Mouse (Mus musculus) retina, embryonic 14.5 days (tissue): ENCODE measurements around the gene Hoxa3.

Experiments
- DNase-seq: peaks from one replicate; pipeline ENCODE4 v3.0.0-alpha.2; 2015; ENCODE audit warnings: low spot score

Hoxa3 gene

DNA sequence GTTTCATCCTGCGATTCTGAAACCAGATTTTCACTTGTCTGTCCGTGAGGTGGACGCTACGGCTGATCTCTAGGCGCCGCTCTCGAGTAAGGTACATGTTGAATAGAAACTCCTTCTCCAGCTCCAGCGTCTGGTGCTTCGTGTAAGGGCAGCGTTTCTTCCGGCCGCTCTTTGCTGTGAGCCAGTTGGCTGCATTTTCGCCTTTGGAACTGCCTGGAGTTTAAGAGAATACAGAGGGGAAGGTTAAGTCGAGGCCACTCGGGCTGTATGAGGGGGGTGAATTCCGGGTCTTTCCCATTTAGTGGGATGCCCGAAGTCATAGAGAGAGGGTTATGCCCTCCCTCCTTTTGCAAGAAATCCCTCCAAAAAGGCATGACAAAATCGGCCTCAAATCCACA lies 19.4 kb upstream of the Hoxa3 start:
- DNase-seq = no peak

DNA sequence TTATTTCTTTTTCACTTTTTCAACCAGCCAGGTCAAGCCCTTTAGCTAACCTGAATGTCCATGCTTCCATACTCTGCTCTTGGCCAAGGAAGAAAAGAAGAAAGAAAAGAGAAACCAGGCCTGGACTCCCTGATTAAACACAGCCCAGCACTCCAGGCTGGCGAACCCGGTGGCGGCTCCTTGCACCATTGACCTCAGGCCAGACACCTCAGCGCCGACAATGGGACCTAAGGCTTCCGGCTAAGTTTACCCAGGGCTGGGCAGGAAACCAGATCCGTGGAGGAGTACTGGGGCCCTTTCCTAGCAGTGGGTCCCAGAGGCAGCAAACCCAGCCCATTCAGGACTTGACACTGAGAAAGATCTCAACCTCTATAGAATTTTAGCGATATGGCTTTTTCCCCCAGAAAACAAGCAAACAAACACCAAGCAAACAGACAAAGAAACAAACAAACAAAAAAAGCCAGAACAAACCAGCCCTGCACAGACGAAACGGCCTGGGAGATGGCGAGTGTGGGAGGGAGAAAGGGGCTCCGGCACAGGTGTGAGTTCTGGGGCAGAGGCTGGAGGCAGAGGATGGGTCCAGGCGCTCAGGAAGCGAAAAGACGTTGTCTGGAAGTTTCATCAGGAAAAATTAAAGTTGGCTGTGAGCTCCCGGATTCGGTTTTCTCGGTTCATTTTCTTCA lies 18.9 kb upstream of the Hoxa3 start:
- no peak for DNase-seq

DNA sequence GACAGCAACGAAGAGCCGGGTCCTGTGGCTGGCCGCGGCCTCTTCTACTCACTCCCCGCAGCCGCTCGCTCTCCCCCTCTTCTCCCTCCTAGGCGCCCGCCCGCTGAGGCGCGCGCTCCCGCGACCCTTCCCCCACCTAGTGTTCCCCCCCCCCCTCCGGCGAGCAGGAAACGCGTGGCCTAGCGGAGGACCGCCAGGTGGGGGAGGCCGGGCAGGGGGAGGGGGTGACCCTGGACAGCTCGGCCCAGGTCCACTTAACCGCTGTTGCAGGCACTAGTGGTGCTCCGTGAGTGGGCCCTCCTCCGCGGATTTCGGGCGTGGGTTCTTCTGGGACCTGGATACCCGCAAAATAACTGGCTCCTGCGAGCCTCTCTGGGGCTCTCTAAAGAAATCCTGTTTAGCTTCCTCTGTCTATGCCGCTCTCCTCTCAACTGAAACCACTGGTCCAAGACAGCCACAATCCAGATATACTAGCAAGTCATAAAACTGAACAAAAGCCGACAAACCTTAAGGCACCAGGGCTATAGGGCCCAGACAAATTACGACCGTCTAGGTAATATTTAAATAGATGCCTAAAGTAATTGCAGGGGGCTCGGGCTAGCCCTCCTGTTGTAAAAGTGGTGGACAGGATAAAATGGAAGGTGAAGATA lies 17.5 kb upstream of the Hoxa3 start, which contains the start of gene Hoxa9:
Gene Hoxa9, minus strand, starts transcription at position 574 of the 650 bp plus-strand sequence.
- DNase-seq = no peak

DNA sequence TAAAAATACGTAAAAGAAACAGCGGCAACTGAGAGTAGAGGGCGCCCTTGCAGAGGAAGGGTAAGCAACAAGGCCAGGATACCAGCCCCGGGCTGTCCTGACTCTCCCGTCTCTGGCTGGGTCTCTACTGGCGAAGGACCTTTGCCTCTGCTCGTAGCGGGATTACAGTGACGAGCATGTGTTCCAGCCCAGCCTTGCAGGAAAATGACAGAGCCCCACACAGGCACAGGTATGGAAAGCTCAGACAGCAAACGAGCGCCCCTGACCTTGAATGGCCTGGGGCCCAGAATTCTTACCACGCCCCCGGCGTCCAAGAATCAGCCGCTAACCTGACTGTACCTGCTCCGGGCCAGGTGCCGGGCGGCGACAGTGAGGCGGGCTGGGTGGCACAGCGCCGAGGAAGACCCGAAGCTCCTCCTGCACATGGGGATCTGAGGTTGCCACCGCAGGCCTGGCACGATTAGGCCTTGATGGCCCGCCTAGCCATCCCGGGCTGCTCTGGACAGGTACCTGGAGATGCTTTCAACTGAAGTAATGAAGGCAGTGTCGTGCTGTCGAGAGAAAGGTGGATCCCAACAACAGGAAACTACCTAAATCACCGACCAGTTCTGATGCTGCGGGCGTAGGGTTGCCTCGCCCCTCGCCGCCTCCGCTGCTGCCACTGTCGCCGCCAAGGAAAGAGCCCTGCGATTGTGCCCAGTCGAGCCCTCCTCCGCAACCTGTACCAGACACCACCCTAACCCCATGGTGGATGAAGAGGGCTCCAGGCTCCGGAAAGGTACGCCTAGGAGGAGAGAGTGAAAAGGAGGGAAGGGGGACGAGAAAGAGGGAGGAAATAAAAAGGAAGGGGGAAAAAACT lies 16.7 kb upstream of the Hoxa3 start:
- DNase-seq = no peak

DNA sequence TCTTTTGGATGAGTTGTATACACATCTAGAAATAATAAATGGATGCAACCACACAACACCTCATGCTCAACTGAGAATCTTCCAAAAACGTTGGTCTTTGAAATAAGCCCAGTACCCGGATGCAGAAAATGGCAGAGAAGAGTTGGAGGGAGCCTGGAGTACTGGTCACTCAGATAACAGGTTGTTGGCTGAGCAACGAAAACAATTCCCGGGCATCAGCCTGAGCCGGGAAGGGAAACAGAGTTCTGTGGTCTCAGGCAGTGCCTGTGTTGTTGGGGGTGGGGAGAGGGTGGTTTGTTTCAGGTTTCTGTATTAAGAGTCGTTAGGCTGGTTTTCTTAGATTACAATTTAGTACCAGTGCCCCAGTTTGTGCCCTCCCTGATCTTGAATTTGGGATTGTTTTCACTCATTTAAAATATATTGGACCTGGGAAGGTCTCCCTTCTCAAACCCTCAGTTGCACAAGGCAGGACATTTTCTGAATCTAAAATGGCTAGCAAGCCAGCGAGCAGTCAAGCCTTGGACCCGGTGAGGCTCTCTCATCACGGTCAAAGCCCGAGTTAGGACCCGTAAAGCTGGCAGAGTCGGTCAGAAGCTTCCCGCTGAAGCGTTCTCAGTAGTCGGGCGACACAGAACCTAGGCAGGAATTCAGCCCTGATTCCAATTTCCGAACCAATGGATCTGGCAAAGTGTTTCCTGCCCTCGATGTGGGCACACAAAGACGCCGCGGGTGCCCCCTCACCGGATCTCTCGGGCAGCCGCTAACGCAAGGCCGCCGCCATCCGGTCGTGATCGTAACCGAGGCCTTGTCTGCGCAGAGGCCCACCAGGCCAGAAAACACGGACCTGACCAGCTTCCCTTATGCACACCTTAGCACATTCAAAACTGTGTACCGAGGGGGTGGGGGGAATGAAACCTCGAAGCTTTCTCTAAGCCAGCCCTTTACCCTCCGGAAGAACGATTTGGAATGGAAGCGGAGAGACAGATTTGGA lies 15.6 kb upstream of the Hoxa3 start:
- DNase-seq = no peak

DNA sequence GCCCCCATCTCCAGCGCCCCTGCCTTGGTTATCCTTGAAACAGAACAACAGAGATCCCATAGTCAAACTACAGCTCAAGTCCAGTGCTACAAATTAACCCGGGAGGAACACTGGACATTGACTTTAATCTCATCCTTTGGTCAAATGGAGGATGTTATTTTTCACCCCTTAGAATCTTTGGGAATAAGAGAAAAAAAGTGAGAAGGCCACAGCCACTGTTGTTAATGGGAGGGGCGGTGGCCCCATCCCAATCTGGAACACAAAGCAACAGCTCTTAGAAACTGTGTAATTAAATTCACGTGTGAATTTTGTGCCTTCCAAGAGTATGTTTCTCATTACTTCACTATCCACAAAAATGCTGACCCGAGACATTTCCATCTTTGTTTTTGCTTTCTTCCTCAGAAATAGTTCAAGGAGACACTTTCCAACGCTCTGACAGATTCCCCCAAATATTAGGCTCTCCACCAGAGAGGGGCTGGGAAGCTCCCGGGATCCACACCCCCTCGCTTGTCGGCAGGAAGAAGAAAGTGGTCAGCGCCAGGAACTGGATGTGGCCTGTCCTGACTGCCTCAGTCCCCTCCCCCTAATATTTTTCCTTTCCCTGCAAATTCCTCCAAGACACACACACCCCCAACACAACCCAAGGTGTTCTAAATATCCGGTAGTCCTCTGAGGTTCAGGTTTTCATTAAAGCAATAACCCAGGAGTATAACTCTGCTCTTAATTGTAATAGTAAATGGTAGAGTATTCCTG lies 14.5 kb upstream of the Hoxa3 start:
- DNase-seq = no peak

DNA sequence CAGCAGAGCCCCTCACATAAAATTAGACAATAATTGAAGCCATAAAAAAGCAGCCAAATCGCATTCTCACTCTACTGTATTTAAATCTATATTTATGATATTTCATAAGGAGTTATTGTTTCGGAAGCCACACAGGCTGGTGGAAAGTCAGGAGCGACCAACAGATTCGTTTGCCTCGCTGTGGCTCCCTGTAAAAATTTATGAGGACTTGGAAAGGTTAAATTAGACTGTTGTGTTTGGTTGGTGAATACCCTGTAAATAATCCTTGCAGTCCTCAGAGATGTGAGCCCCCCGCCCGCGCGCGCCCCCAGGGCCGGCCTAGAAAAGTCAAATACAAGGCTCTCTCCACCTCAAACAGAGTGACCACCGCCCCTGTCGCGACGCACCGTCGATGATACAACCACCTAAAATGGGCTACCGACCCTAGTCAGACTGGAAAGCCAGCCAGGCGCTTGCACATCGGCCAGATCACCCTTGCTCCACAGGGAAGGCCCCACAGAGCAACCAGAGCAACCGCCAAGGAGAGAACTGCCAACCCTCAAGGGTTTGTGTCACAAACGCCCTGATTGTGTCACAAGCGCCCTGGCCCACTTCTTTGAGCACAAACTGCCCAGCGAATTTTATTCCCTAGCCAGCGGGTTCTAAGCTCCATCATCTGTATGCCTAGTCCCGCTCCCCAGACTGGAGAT lies 13.6 kb upstream of the Hoxa3 start:
- DNase-seq = no peak

DNA sequence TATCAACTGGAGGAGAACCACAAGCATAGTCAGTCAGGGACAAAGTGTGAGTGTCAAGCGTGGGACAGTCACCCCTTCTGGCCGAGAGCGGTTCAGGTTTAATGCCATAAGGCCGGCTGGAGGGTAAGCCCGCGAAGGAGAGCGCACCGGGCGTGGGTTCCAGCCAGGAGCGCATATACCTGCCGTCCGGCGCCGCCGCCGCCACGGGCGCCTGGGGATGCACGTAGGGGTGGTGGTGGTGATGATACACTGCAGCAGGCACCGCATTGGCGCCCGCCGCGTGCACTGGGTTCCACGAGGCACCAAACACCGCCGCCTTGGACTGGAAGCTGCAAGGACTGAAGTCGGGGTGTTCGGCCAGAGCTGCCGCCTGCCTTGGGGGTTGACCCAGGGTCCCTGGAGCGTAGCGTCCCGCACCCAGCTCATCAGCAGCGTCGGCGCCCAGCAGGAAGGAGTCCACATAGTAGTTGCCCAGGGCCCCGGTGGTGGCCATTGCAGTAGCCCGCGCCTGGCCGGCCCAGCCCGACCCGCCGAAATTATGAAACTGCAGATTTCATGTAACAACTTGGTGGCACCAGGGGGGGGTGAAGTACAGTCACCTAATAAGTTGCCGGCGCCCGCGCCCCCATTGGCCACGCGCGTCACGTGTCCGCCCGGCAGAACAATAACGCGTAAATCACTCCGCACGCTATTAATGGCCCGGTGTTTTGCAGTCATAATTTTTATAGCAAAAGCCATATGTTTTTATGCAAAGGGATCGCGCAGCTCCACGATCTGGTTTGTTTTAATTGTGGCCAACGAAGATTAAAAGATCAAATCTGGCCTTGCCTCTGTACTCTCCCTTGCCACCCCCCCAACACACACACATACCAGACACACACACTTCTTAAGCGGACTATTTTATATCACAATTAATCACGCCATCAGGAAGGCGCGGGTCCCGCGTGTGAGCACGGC lies 12.8 kb upstream of the Hoxa3 start:
- DNase-seq = no peak

DNA sequence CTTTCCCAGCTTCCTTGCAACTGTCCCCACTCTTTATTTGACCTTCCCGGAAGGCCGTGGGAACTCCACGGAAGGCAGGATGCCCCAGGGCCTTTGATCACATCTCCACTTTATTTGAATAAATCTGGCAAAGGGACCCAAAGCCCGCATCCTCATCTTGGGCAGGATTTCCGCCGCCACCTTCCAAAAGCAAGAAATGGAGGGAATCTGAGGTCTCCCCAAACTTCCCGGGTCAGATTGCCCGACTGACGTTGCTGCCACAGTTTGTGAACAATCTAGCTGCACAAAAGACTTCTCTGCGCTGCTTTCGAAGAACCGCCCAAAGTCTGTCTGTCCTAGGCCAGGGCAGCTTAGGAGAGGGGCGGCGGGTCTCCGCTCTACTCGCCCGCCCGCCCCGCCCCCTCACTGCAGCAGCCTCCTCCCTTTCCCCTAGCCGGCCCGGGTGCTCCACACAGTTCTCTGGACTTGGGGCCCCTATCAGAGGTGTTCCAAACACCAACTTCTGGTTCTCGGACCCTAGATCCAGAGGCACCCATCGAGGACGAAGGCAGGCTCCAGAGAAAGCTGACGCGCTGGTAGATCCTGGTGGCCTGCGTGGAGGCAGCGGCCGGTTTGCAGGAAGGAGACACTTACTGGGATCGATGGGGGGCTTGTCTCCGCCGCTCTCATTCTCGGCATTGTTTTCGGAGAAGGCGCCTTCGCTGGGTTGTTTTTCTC lies 11.9 kb upstream of the Hoxa3 start:
- no peak for DNase-seq

DNA sequence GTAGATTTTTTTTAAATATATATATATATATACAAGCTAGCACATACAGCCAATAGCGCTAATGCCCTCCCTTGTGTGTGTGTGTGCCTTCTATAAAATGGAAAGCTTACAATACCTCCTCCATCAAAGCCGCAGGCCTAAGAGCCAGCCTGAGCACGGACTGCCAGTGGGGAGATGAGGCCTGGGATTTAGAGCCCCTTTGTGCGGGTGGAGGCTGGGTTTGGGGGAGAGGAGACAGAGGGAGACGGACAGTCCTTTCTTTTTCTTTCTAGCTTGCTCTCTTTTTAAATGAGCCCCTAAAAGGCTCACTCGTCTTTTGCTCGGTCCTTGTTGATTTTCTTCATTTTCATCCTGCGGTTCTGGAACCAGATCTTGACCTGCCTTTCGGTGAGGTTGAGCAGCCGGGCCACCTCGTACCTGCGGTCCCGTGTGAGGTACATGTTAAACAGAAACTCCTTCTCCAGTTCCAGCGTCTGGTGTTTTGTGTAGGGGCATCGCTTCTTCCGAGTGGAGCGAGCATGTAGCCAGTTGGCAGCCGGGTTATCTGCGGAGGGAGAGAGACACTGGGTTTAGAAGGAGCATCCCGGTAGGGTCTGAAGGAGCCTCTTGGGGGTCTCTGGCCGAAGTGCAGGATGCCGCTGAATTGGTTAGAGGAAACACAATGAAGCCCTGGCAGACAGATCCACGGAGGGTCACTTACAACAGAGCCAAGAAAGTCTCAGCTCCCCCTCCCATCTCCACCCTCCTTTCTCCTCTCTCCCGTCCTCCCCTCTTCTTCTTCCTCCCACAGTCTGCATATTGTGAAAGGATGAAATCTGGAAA lies 11.0 kb upstream of the Hoxa3 start:
- no peak for DNase-seq

DNA sequence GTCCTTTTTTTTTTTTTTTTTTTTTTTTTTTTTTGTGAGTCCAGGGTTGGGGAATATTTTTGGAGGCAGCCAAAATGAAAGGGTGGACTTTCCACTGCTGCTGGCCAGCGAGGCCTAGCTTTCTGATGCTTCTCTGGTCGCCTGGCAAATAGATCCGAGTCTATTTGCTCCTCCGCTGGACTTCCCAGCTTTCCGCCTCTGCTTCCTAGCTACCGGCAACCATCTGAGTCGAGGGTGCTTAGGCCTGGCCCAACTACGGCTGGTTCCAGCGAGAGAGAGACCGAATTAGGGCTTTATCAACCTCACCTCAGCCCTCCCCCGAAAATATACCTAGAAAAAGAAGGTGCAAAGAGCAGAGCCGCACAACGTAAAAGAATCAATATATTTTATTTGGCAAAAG lies 9.6 kb upstream of the Hoxa3 start:
- DNase-seq = no peak

DNA sequence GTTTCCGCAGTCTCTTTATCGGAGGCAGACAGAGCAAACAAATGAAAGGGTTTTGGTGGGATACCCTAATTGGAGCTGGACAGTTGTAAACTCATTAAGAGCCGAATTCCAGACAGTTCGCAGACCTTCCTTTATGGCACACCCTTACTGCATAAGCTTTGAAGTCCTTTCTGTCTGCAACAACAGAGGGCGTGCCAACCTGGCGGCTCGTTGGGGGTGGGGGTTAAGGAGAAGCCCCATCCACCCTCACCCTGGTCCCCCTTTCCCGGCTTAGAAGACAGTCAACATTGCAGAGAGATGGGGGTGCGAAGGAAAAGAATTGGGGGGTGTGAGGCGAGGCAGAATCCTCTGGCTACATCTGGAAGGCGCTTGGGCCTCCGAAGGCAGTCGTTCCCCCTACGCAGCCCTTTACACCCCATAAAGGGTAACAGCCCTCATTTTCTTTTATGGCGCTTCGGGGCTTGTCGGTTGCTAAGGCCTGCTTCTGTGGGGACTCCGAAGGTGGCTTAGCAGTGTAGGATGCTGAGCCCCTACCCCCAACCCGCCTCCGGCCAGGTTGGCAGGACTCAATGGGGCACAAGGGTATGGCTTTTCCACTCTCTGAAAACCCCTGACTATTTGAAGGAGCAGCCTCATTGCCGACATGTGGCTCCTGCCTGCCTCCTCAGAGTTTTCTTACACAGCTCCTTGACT lies 9.0 kb upstream of the Hoxa3 start:
- no peak for DNase-seq

DNA sequence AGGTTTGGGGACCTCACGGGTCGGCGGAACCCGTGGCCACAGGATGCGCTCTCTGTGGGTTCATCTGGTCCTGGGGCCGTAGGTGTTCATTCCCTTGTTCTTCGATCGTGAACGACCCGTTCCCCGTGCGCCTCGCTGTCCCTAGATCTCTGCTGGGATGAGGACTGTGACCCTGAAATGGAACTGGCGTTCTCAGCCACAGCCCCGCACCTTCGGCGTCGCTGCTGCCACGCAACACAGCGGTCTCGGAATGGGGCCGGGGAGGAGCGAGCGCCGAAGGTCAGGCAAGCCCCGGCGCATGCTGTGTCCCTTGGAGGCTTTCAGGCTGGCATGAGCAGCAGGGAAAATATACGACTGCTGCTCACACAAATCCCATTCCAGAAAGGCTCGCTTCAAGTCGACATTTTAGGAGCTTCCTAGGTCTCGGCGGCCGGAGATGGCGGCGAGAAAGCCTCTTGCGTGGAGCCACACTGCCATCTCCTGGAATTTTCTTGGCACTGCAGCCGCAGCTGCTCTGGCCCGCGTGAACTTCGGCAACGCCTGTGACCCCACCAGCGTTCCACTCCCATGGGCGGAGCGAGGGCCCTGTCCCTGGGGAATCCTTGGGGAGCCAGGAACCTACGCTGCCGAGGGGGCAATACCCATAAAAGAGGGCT lies 8.3 kb upstream of the Hoxa3 start, which contains the start of gene Hoxa7:
Gene Hoxa7, minus strand, starts transcription at position 518 of the 656 bp plus-strand sequence.
- peak; percentile 92 for DNase-seq

DNA sequence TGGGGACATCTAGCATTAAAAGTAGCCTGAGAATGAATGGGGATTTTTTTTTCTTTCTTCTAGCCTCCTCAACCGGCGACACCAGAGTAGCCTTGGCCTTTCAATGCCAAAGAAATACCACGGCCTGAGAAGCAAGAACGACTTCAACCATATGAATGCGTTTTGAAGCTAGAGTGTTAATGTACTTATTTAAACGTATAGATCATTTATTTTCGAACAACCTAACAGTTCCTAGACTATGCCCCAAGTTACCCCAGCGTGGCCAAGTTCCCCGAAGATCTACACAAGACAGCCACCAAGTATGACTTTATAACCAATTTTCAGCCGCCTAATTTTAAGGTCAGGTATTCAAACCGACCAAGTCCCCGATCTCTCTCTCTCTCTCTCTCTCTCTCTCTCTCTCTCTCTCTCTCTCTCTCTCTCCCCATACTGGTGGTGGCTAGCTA lies 7.8 kb upstream of the Hoxa3 start:
- no peak for DNase-seq

DNA sequence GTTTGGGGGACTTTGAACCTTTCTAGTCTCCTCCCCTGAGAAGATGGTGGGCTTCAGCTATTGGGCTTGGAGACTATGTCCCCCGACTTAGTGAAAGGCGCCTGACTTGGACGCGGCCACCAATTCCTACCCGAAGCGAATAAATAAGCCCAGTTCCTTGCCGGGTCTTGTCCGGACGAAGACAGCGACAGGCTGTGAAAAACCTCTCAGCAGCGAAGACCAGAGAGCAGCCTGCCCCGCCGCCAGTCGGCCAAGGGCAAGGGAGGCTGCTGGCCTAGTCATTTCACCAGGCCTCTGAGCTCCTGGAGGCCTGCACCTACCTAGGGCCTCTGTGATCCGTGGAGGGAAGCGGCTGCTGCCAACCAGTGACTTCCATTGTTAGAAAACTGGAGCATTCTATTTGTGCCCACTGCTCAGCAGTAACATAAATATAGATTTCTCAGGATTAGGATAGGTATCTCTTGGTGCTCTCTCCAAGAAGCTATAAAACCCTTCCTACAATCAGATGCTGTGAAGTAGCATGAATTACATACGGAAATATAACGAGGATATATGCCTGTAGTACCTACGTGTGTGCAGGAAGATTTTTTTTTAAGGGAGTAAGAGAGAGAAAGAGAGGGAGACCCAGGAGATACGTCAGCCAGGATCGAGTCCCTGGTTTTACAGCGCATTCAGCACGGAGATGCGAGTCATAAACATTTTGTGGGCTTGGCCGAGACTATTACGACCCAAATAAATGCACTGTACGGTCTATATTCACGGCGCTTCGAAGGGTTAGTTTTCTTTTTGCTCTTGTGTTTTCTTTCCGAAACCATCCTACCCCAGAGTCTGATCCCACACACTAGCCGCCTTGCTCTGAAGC lies 7.1 kb upstream of the Hoxa3 start:
- no peak for DNase-seq
